Comparison of ENCODE assay signal across 8 mouse cellular contexts in the genomic region with DNA sequence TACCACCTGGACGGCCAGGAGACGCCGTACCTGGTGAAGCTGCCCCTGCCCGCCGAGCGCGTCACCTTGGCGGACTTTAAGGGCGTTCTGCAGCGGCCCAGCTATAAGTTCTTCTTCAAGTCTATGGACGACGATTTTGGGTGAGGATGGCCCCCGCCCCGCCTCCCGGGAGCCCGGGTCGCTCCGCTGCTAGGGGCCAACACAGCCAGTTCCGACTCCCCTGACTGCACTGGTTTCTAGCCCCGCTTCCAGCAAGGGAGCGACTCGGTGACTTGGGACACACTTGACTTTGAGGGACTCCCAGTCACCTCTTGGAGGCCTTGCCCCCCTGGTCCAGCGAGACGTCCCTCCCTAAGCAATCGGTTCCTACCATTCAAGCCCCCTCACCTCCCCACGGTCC. TPM values are rescaled to one million over a fixed set of nuclear protein-coding genes. Genes with fewer than 3 reads are reported as not detected.
DNase-seq lines count a peak whose midpoint lies in the region; ATAC-seq and TF ChIP-seq lines count a peak whose summit lies in the region.

No protein-coding gene starts in this region.

- peak; percentile 23 for ATAC-seq in heart, embryonic 14.5 days (ENCODE audit: insufficient number of reproducible peaks, insufficient read depth, low FRiP score, low read depth)
- ATAC-seq in CD4-positive, CD25-positive, alpha-beta regulatory T cell, adult 4 months = peak; percentile 48

- TF ChIP-seq CTCF in bone marrow macrophage, adult 2 months (IDR thresholded peaks at IDR 0.05; ENCODE audit: low read depth, low read length) = no peak
- TF ChIP-seq CTCF in thymus, adult 2 months (IDR thresholded peaks at IDR 0.05; ENCODE audit: borderline replicate concordance, control insufficient read depth, extremely low read depth, insufficient read depth, low read length, poor library complexity) = no peak

- DNase-seq in heart, postnatal 14 days = no peak
- no peak for DNase-seq in hindbrain, embryonic 10.5 days (ENCODE audit: low spot score)
- peak; percentile 42 for DNase-seq in lung, postnatal 10 days
- DNase-seq in thymus, adult 2 months = peak; percentile 47
- DNase-seq in layer of hippocampus, adult 11-12 months (ENCODE audit: low spot score) = no peak

- no peak for TF ChIP-seq POLR2A in bone marrow macrophage, adult 2 months (IDR thresholded peaks at IDR 0.05; ENCODE audit: borderline replicate concordance, low read depth, low read length)
- no peak; the same call in 1 of the 2 replicates for TF ChIP-seq POLR2A in thymus, adult 2 months (IDR thresholded peaks at IDR 0.05; ENCODE audit: control insufficient read depth, extremely low read depth, insufficient read depth, low read length, poor library complexity)

- H3K4me2 ChIP-seq in heart, embryonic 14.5 days (ENCODE audit: low read length) = peak overlapping the region; percentile 91

- peaks cover 0 to 31% of the 10 kb centered on the region in 2 experiments; a peak in 3 of 4 replicates for H3K4me1 ChIP-seq in heart, embryonic 14.5 days (ENCODE audit: control insufficient read depth in 2 of 2, insufficient read depth in 2 of 2, low read length in 2 of 2)
- H3K4me1 ChIP-seq in bone marrow macrophage, adult 2 months (ENCODE audit: control insufficient read depth, insufficient read depth, low read length) = peaks cover 11% of the 10 kb centered on the region
- peaks cover 31% of the 10 kb centered on the region for H3K4me1 ChIP-seq in hindbrain, embryonic 10.5 days (replicated peaks)
- peaks cover 10% of the 10 kb centered on the region for H3K4me1 ChIP-seq in thymus, adult 2 months (replicated peaks; ENCODE audit: control insufficient read depth, insufficient read depth, low read length)

- peak overlapping the region; percentile 97 for H3K9ac ChIP-seq in heart, embryonic 14.5 days (ENCODE audit: low read length)

- under 1% methylated on average over 26 of the region's 26 CpGs for WGBS in heart, embryonic 14.5 days
- WGBS in hindbrain, embryonic 10.5 days = 0% methylated on average over 26 of the region's 26 CpGs
- 1% methylated on average over 26 of the region's 26 CpGs for WGBS in thymus, adult 2 months

- no peaks in the 10 kb centered on the region for H3K9me3 ChIP-seq in heart, embryonic 14.5 days (ENCODE audit: control insufficient read depth, low read length)
- no peaks in the 10 kb centered on the region for H3K9me3 ChIP-seq in hindbrain, embryonic 10.5 days

- intact Hi-C loops in heart, postnatal 14 days (cut with DNase I) = loop anchor here (2.0 to 5.0 kb wide), 2 partner anchors 18 to 95 kb away; a partner anchor contains a TSS

- peak overlapping the region; percentile 92 to 94 for H3K27ac ChIP-seq in heart, embryonic 14.5 days (replicated peaks in 1 of 2; ENCODE audit: control insufficient read depth in 1 of 2, insufficient read depth in 1 of 2, low read depth in 2 of 2, low read length in 2 of 2)
- peak overlapping the region; percentile 41 for H3K27ac ChIP-seq in bone marrow macrophage, adult 2 months (ENCODE audit: insufficient read depth, low read depth, low read length)
- peak overlapping the region; percentile 98 for H3K27ac ChIP-seq in hindbrain, embryonic 10.5 days
- H3K27ac ChIP-seq in thymus, adult 2 months (ENCODE audit: control insufficient read depth, insufficient read depth, low read length) = peak overlapping the region; percentile 11; the same call in 1 of the 2 replicates

- H3K36me3 ChIP-seq in heart, embryonic 14.5 days (ENCODE audit: control insufficient read depth, insufficient read depth, low read length) = peaks cover 28% of the 10 kb centered on the region
- peaks cover 32% of the 10 kb centered on the region for H3K36me3 ChIP-seq in hindbrain, embryonic 10.5 days
- H3K36me3 ChIP-seq in thymus, adult 2 months (ENCODE audit: control insufficient read depth, insufficient read depth, low read length) = no peaks in the 10 kb centered on the region

- H3K27me3 ChIP-seq in heart, embryonic 14.5 days (ENCODE audit: control insufficient read depth, insufficient read depth, low read length) = no peaks in the 10 kb centered on the region
- no peaks in the 10 kb centered on the region for H3K27me3 ChIP-seq in hindbrain, embryonic 10.5 days (ENCODE audit: insufficient read depth, poor library complexity, severe bottlenecking)
- no peaks in the 10 kb centered on the region for H3K27me3 ChIP-seq in thymus, adult 2 months (ENCODE audit: control insufficient read depth, insufficient read depth, low read length)

- peak overlapping the region; percentile 76 to 85 for H3K4me3 ChIP-seq in heart, embryonic 14.5 days (ENCODE audit: control insufficient read depth in 1 of 2, insufficient read depth in 1 of 2, low read depth in 1 of 2, low read length in 2 of 2)
- H3K4me3 ChIP-seq in bone marrow macrophage, adult 2 months (ENCODE audit: insufficient read depth, low read length) = peak overlapping the region; percentile 74
- peak overlapping the region; percentile 97 for H3K4me3 ChIP-seq in hindbrain, embryonic 10.5 days
- H3K4me3 ChIP-seq in thymus, adult 2 months (ENCODE audit: control insufficient read depth, insufficient read depth, low read length) = peak overlapping the region; percentile 97

RNA-seq across cellular contexts. Expression of a gene that starts 0.4 kb away (rescaled TPM):
- 20.7 and 21.0 TPM in 2 replicates for polyA plus RNA-seq in heart, embryonic 14.5 days (2014; fragmentation: Nextera tagmentation; extraction: Ambion mirVana)
- 10 to 100 TPM; 51.1 to 51.7 TPM for total RNA-seq in heart, postnatal 14 days (2021)
- 10 to 100 TPM; 14.7 to 17.8 TPM for polyA plus RNA-seq in CD4-positive, CD25-positive, alpha-beta regulatory T cell, adult 4 months (2017; shearing (Covaris generic))
- polyA plus RNA-seq in bone marrow macrophage, adult 2 months (2012; ENCODE audit: insufficient read depth, insufficient read length, missing spikeins) = 26.8 and 30.4 TPM in 2 replicates
- polyA plus RNA-seq in hindbrain, embryonic 10.5 days (2016; fragmentation: Nextera tagmentation; extraction: Ambion mirVana) = 32.6 and 51.1 TPM in 2 replicates
- polyA plus RNA-seq in thymus, adult 2 months (2012; rRNA removed) = 42.7 and 49.5 TPM in 2 replicates

RNA-seq across cellular contexts. Expression of a gene that starts 18.1 kb away (rescaled TPM):
- polyA plus RNA-seq in heart, embryonic 14.5 days (2014; fragmentation: Nextera tagmentation; extraction: Ambion mirVana) = 451 and 502 TPM in 2 replicates
- total RNA-seq in heart, postnatal 14 days (2021) = 100 to 1,000 TPM; 218 to 220 TPM
- 100 to 1,000 TPM; 452 to 618 TPM for polyA plus RNA-seq in CD4-positive, CD25-positive, alpha-beta regulatory T cell, adult 4 months (2017; shearing (Covaris generic))
- polyA plus RNA-seq in bone marrow macrophage, adult 2 months (2012; ENCODE audit: insufficient read depth, insufficient read length, missing spikeins) = 348 and 391 TPM in 2 replicates
- polyA plus RNA-seq in hindbrain, embryonic 10.5 days (2016; fragmentation: Nextera tagmentation; extraction: Ambion mirVana) = 705 and 825 TPM in 2 replicates
- polyA plus RNA-seq in thymus, adult 2 months (2012; rRNA removed) = 512 and 578 TPM in 2 replicates

RNA-seq across cellular contexts. Expression of a gene that starts 18.6 kb away (rescaled TPM):
- polyA plus RNA-seq in heart, embryonic 14.5 days (2014; fragmentation: Nextera tagmentation; extraction: Ambion mirVana) = 67.3 and 69.6 TPM in 2 replicates
- 10 to 100 TPM; 49.7 to 50.4 TPM for total RNA-seq in heart, postnatal 14 days (2021)
- 10 to 100 TPM; 12.0 to 16.3 TPM for polyA plus RNA-seq in CD4-positive, CD25-positive, alpha-beta regulatory T cell, adult 4 months (2017; shearing (Covaris generic))
- 23.9 and 25.9 TPM in 2 replicates for polyA plus RNA-seq in bone marrow macrophage, adult 2 months (2012; ENCODE audit: insufficient read depth, insufficient read length, missing spikeins)
- polyA plus RNA-seq in hindbrain, embryonic 10.5 days (2016; fragmentation: Nextera tagmentation; extraction: Ambion mirVana) = 150 and 153 TPM in 2 replicates
- polyA plus RNA-seq in thymus, adult 2 months (2012; rRNA removed) = 40.7 and 44.7 TPM in 2 replicates

RNA-seq across cellular contexts. Expression of a gene that starts 31.2 kb away (rescaled TPM):
- 37.1 and 46.0 TPM in 2 replicates for polyA plus RNA-seq in heart, embryonic 14.5 days (2014; fragmentation: Nextera tagmentation; extraction: Ambion mirVana)
- 10 to 100 TPM; 69.1 to 72.7 TPM for total RNA-seq in heart, postnatal 14 days (2021)
- 10 to 100 TPM; 74.2 to 95.0 TPM for polyA plus RNA-seq in CD4-positive, CD25-positive, alpha-beta regulatory T cell, adult 4 months (2017; shearing (Covaris generic))
- 53.5 and 74.8 TPM in 2 replicates for polyA plus RNA-seq in bone marrow macrophage, adult 2 months (2012; ENCODE audit: insufficient read depth, insufficient read length, missing spikeins)
- 59.4 and 65.2 TPM in 2 replicates for polyA plus RNA-seq in hindbrain, embryonic 10.5 days (2016; fragmentation: Nextera tagmentation; extraction: Ambion mirVana)
- 60.9 and 70.8 TPM in 2 replicates for polyA plus RNA-seq in thymus, adult 2 months (2012; rRNA removed)

Comparison
In these comparisons a context has a peak if more than half of its experiments do, and no peak if none do; other contexts are left out.
1. H3K27ac ChIP-seq: peak in every context shown above with its lines; median percentile 98 in hindbrain, embryonic 10.5 days; 93 in heart, embryonic 14.5 days; 41 in bone marrow macrophage, adult 2 months; 11 in thymus, adult 2 months.
2. DNase-seq: peak in lung, postnatal 10 days (single experiment) and thymus, adult 2 months (single experiment); none in heart, postnatal 14 days (0 of 2), hindbrain, embryonic 10.5 days (single experiment) and layer of hippocampus, adult 11-12 months (single experiment).
3. Peak in every context shown above with its lines, with median percentiles within 50 percentile points of each other: H3K4me3 ChIP-seq.